Mouse (Mus musculus) cerebral cortex, adult 2 months (tissue): Measurements from ENCODE around the gene Mpdu1.

ENCODE experiments used
- WGBS: fragments of 180-500 bp; shearing (Covaris S2); methylation state at CpG from one replicate; pipeline ENCODE4 v1.1.7; 2018; 5-methylcytosine and 5-hydroxymethylcytosine counted together

Mpdu1 gene

GRCm38 (mm10) chr11:69692196-69692811, 29.9 kb upstream of the Mpdu1 start:
- WGBS: 79% methylated on average over 9 of the region's 9 CpGs

GRCm38 (mm10) chr11:69689891-69690290, 27.4 kb upstream of the Mpdu1 start:
- 100% methylated on average over 1 of the region's 1 CpGs for WGBS

- WGBS: 80% methylated on average over 5 of the region's 5 CpGs
These were observed 24.6 kb upstream of the Mpdu1 start for GRCm38 (mm10) chr11:69687061-69687460.

- WGBS: 27% methylated on average over 4 of the region's 4 CpGs
These were observed 23.9 kb upstream of the Mpdu1 start for GRCm38 (mm10) chr11:69686377-69686776.

GRCm38 (mm10) chr11:69685526-69686148, 23.2 kb upstream of the Mpdu1 start, which contains the start of gene Tnfsf13:
Gene Tnfsf13 (minus strand): TSS chr11:69685784.
- WGBS: 36% methylated on average over 10 of the region's 10 CpGs

GRCm38 (mm10) chr11:69684936-69685335, 22.5 kb upstream of the Mpdu1 start:
- WGBS: 92% methylated on average over 6 of the region's 6 CpGs

GRCm38 (mm10) chr11:69684128-69684745, 21.8 kb upstream of the Mpdu1 start:
- WGBS: 88% methylated on average over 12 of the region's 12 CpGs

GRCm38 (mm10) chr11:69683576-69683975, 21.1 kb upstream of the Mpdu1 start:
- WGBS: 84% methylated on average over 7 of the region's 7 CpGs

GRCm38 (mm10) chr11:69682840-69683533, 20.5 kb upstream of the Mpdu1 start:
- WGBS: 14% methylated on average over 12 of the region's 12 CpGs

GRCm38 (mm10) chr11:69682209-69682839, 19.9 kb upstream of the Mpdu1 start:
- WGBS: 15% methylated on average over 24 of the region's 24 CpGs

- under 1% methylated on average over 80 of the region's 80 CpGs for WGBS
These were observed 19.1 kb upstream of the Mpdu1 start, which contains the start of gene Senp3 for GRCm38 (mm10) chr11:69681314-69682208. Gene Senp3 (minus strand): TSS chr11:69682084.

- WGBS: 89% methylated on average over 30 of the region's 30 CpGs
These were observed 17.9 kb upstream of the Mpdu1 start for GRCm38 (mm10) chr11:69680136-69680855.

- WGBS: 92% methylated on average over 2 of the region's 2 CpGs
These were observed 16.7 kb upstream of the Mpdu1 start for GRCm38 (mm10) chr11:69679144-69679543.

- under 1% methylated on average over 36 of the region's 36 CpGs for WGBS
These were observed 9.8 kb upstream of the Mpdu1 start, which contains the start of gene Eif4a1 for GRCm38 (mm10) chr11:69672211-69672706. Gene Eif4a1 (minus strand): TSS chr11:69672423.

- WGBS: under 1% methylated on average over 43 of the region's 43 CpGs
These were observed 9.3 kb upstream of the Mpdu1 start for GRCm38 (mm10) chr11:69671726-69672124.

GRCm38 (mm10) chr11:69670786-69671725, 8.6 kb upstream of the Mpdu1 start:
- under 1% methylated on average over 60 of the region's 61 CpGs for WGBS

- WGBS: 78% methylated on average over 3 of the region's 3 CpGs
These were observed 4.2 kb upstream of the Mpdu1 start for GRCm38 (mm10) chr11:69666665-69667005.

- 32% methylated on average over 7 of the region's 7 CpGs for WGBS
These were observed 3.7 kb upstream of the Mpdu1 start, which contains the start of gene Cd68 for GRCm38 (mm10) chr11:69665961-69666664. Gene Cd68 (minus strand): TSS chr11:69666153.
